Mouse (Mus musculus): ENCODE results near the gene Tkt.

The Tkt gene

GRCm38 (mm10) chr14:30586780-30587461 is 38.8 kb downstream of the Tkt start:
- no peak for DNase-seq

GRCm38 (mm10) chr14:30590041-30590645 is 42.0 kb downstream of the Tkt start:
- DNase-seq: no peak

GRCm38 (mm10) chr14:30590918-30591317 is 42.8 kb downstream of the Tkt start:
- DNase-seq: no peak

- DNase-seq: peak; percentile 87
These were observed 43.3 kb downstream of the Tkt start for GRCm38 (mm10) chr14:30591417-30591816.

GRCm38 (mm10) chr14:30593279-30594091 is 45.3 kb downstream of the Tkt start:
- peak; percentile 49 for DNase-seq

GRCm38 (mm10) chr14:30594092-30594695 is 46.0 kb downstream of the Tkt start:
- peak; percentile 83 for DNase-seq

GRCm38 (mm10) chr14:30595576-30596313 is 47.6 kb downstream of the Tkt start:
- DNase-seq: no peak

GRCm38 (mm10) chr14:30596407-30596806 is 48.2 kb downstream of the Tkt start:
- DNase-seq: no peak

GRCm38 (mm10) chr14:30597142-30597541 is 49.0 kb downstream of the Tkt start:
- no peak for DNase-seq

GRCm38 (mm10) chr14:30606817-30607216 is 58.7 kb downstream of the Tkt start:
- DNase-seq: no peak

GRCm38 (mm10) chr14:30607696-30608095 is 59.5 kb downstream of the Tkt start:
- DNase-seq: no peak

GRCm38 (mm10) chr14:30608176-30608575 is 60.0 kb downstream of the Tkt start:
- DNase-seq: no peak

GRCm38 (mm10) chr14:30609499-30609898 is 61.3 kb downstream of the Tkt start:
- DNase-seq: no peak

- DNase-seq: no peak
These were observed 62.1 kb downstream of the Tkt start for GRCm38 (mm10) chr14:30610304-30610703.

GRCm38 (mm10) chr14:30610940-30611339 is 62.8 kb downstream of the Tkt start:
- DNase-seq: no peak

GRCm38 (mm10) chr14:30612523-30612922 is 64.4 kb downstream of the Tkt start:
- peak; percentile 77 for DNase-seq

GRCm38 (mm10) chr14:30612962-30613715 is 65.0 kb downstream of the Tkt start:
- no peak for DNase-seq

- DNase-seq: no peak
These were observed 68.6 kb downstream of the Tkt start for GRCm38 (mm10) chr14:30616751-30617150.

- no peak for DNase-seq
These were observed 70.7 kb downstream of the Tkt start for GRCm38 (mm10) chr14:30618746-30619275.

- DNase-seq: no peak
These were observed 71.9 kb downstream of the Tkt start for GRCm38 (mm10) chr14:30619982-30620578.

- DNase-seq: no peak
These were observed 74.0 kb downstream of the Tkt start for GRCm38 (mm10) chr14:30622130-30622529.
